Mouse (Mus musculus): Measurements from ENCODE around the gene Ahdc1. TPM values are rescaled to one million over a fixed set of nuclear protein-coding genes. Genes with fewer than 3 reads are reported as not detected.
"Not testable (repeated sequence)": the region's sequence is repeated elsewhere in the genome, so short reads cannot be mapped to it uniquely, and the experiment has no call there.

Gene Ahdc1
- polyA plus RNA-seq, 1 experiment from 2014 or later, result 12.6 TPM

DNA sequence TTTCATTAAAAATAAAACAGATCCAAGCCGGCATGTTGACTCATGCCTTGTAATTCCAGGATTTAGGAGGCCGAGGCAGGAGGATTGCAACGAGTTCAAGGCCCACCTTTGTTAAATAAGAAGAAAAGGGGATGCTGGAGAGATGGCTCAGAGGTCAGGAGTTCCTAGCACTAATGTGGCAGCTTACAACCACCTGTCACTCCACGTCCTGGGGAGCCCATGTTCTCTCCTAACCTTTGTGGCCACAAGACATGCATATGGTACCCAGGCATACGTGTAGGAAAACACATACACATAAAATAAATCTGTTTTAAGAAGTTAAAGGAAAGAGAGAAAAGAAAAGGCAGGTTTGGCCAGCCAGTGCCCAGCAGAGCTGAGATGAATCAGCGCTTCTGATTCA is 82.0 kb downstream of the Ahdc1 start:
- 57% methylated on average over 6 of the region's 6 CpGs for WGBS
- H3K4me1 ChIP-seq (replicated peaks), result peaks cover 57% of the 10 kb centered on the region

DNA sequence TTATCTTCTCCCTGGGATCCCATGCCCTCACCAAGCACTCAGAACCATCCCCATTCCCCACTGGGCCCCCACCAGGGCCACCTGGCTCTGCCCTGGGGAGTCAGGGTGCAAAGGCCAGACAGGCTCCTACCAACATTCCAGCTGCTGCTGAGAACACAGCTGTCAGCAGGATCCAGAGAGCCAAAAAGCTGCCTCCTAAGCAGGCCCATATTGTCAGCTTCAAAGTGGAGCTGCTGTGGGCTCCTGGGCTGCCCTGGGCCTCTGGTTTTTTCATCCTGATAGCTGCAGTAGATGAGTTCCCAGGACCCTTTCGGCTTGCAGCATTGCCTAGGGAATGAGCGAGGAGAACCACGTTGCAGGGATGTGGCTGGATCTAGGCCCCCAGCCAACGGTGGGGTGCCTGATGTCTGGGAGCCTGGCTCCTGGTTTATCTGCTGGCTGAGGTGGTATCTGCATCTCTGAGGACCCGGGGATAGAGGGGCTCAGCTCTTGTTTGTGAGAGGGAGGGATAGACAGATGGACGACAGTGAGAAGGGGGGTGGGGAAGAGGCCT is 82.5 kb downstream of the Ahdc1 start:
- peaks cover 57% of the 10 kb centered on the region for H3K4me1 ChIP-seq (replicated peaks)
- no peak overlapping the region for H3K4me3 ChIP-seq (replicated peaks)
- no peaks in the 10 kb centered on the region for H3K36me3 ChIP-seq
- WGBS, result 18% methylated on average over 6 of the region's 6 CpGs
- no peak overlapping the region for H3K4me2 ChIP-seq (replicated peaks)
- no peaks in the 10 kb centered on the region for H3K9me3 ChIP-seq
- peak overlapping the region; percentile 37 for H3K9ac ChIP-seq (replicated peaks)
- ATAC-seq, result no peak
- 0 out of 2 replicates have a peak, but pooled peaks cover 6% of the 10 kb centered on the region for H3K27me3 ChIP-seq
- H3K27ac ChIP-seq, result peak overlapping the region; percentile 74

More for the DNA sequence above, 82.0 kb downstream of the Ahdc1 start:
- no peaks in the 10 kb centered on the region for H3K36me3 ChIP-seq
- H3K27ac ChIP-seq, result peak overlapping the region; percentile 74; the same call in 1 of the 2 replicates
- ATAC-seq, result no peak
- no peaks in the 10 kb centered on the region for H3K9me3 ChIP-seq
- no peak overlapping the region for H3K4me3 ChIP-seq (replicated peaks)
- no peak overlapping the region for H3K4me2 ChIP-seq (replicated peaks)
- 0 out of 2 replicates have a peak, but pooled peaks cover 6% of the 10 kb centered on the region for H3K27me3 ChIP-seq
- H3K9ac ChIP-seq (replicated peaks), result 0 out of 2 replicates have a peak overlapping the region, but pooled peaks have one; percentile 47

DNA sequence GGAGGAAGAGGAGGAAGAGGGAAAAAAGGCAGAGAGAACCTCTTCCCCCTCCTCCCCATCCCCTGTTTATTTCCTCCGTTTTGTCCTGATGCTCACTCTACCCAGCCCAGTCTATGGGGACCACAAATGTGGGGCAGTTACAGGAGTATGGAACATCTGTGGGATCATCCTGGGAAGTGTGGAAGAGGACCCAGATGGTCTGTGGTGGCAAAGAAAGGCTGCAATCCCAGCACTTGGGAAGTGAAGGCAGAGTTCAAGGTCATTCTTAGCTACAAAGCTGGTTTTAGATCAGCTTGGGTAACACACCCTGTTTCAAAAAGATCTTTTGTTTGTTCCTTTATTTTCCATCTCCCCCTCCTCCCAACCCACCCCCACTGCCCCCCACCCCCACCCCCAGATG is 83.2 kb downstream of the Ahdc1 start:
- 33% methylated on average over 1 of the region's 1 CpGs for WGBS
- Histone ChIP-seq H3K4me3 (replicated peaks) (no peak overlapping the region), H3K9ac (replicated peaks) (no peak overlapping the region), H3K9me3 (no peaks in the 10 kb centered on the region), H3K27me3 (0 out of 2 replicates have a peak, but pooled peaks cover 6% of the 10 kb centered on the region), H3K4me1 (replicated peaks) (peaks cover 57% of the 10 kb centered on the region), H3K36me3 (no peaks in the 10 kb centered on the region), H3K27ac (0 out of 2 replicates have a peak overlapping the region, but pooled peaks have one; percentile 90), H3K4me2 (replicated peaks) (no peak overlapping the region)
- no peak for ATAC-seq

DNA sequence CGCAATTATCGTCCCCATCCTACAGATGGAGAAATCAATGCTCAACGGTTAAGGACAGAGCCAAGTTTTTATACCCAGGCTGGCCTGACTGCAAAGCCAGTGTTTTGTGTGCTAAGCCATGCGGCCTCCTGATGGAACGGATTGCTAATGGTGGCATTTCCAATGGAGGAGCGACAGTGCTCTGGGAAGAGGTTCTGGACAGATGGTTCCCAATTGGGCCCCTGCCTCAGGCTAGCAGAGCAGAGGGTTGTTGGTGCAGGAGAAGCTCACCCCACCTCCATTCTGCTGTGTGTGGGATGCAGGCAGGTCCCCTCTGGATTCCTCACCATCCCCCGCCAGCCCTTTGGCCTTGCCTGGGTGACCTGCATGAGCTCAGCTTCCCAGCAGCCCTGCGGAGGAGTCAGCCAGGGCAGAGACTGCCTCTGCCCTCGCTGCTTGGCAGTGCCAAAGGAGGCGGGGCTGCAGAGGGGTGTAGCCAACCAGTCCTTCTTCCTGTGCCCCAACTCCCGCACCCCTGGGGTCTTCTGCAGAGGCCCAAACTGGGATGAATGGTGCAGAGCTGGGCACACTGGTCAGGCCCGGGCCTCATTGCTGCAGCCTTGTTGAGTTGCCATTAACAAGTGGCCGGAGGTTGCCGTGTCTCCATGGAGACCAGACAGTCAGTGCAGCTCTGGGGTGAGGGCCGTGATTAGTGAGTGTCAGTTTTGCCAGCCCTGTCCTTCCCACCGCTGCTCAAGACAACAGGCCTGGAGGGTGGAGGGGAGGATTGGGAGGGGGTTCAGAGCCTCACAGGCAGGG is 84.1 kb downstream of the Ahdc1 start:
- Histone ChIP-seq H3K9me3 (no peaks in the 10 kb centered on the region), H3K9ac (replicated peaks) (peak overlapping the region; percentile 12), H3K27me3 (0 out of 2 replicates have a peak, but pooled peaks cover 6% of the 10 kb centered on the region), H3K27ac (peak overlapping the region; percentile 90), H3K36me3 (no peaks in the 10 kb centered on the region), H3K4me1 (replicated peaks) (peaks cover 52% of the 10 kb centered on the region), H3K4me2 (replicated peaks) (peak overlapping the region; percentile 44), H3K4me3 (replicated peaks) (0 out of 2 replicates have a peak overlapping the region, but pooled peaks have one; percentile 3)
- peak; percentile 80 for ATAC-seq
- WGBS, result 25% methylated on average over 16 of the region's 16 CpGs

DNA sequence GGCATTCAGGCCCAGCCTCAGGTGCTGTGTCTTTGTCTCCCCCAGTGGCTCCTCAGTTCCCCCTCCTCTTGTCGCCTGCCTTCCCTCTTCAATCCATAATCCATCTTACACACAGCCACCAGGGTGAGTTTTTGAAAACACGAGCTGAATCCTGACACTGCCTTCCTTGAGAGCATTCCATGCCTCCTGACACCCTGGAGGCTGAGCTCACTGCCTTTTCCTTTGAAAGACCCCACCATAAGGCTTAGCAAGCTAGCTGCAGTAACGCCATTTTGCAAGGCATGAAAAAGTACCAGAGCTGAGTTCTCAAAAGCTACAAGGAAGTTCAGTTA is 84.6 kb downstream of the Ahdc1 start:
- WGBS, result 4% methylated on average over 3 of the region's 3 CpGs
- not testable (repeated sequence) for H3K9me3 ChIP-seq; ATAC-seq; H3K9ac ChIP-seq (replicated peaks); H3K27me3 ChIP-seq; H3K36me3 ChIP-seq
- H3K27ac ChIP-seq, result peak overlapping the region; percentile 90
- peaks cover 46% of the 10 kb centered on the region for H3K4me1 ChIP-seq (replicated peaks)
- peak overlapping the region; percentile 44 for H3K4me2 ChIP-seq (replicated peaks)
- H3K4me3 ChIP-seq (replicated peaks), result 0 out of 2 replicates have a peak overlapping the region, but pooled peaks have one; percentile 3

DNA sequence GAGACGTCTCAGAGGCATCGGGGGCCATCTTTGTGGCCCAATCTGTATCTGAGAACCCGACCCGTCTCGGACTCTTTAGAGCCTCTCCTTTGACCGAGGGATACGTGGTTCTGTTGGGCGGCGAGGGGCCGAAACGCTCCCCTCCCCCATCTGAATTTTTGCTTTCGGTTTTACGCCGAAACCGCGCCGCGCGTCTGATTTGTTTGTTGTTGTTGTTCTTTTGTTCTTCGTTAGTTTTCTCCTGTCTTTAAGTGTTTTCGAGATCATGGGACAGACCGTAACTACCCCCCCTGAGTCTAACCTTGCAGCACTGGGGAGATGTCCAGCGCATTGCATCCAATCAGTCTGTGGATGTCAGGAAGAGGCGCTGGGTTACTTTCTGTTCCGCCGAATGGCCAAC is 85.6 kb downstream of the Ahdc1 start:
- H3K4me2 ChIP-seq (replicated peaks), result peak overlapping the region; percentile 44
- ATAC-seq; H3K9me3 ChIP-seq; H3K27me3 ChIP-seq; H3K27ac ChIP-seq; H3K9ac ChIP-seq (replicated peaks); H3K36me3 ChIP-seq: not testable (repeated sequence)
- under 1% methylated on average over 16 of the region's 26 CpGs for whole genome bisulfite sequencing
- peak overlapping the region; percentile 35 for H3K4me3 ChIP-seq (replicated peaks)
- H3K4me1 ChIP-seq (replicated peaks), result peaks cover 38% of the 10 kb centered on the region

DNA sequence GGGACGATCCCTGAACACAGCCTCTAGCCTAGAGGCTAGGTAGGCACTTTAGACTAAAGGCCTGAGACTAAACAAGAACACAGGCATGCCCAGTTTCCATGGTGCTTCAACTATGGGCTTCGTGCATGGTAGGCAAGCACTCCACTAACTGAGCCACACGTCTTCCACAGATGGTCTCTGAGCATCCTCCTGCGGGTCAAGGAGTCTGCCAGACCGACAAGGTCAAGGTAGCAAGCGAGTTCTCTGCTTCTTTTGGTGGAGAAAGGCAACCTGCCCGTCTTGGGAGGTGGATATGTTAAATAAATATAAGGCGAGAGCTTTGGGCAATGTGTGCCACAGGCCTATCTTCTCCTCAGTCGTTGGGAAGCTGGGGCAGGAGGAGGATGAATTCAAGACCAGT is 90.7 kb downstream of the Ahdc1 start:
- H3K4me3 ChIP-seq (replicated peaks), result no peak overlapping the region
- WGBS, result 82% methylated on average over 9 of the region's 9 CpGs

DNA sequence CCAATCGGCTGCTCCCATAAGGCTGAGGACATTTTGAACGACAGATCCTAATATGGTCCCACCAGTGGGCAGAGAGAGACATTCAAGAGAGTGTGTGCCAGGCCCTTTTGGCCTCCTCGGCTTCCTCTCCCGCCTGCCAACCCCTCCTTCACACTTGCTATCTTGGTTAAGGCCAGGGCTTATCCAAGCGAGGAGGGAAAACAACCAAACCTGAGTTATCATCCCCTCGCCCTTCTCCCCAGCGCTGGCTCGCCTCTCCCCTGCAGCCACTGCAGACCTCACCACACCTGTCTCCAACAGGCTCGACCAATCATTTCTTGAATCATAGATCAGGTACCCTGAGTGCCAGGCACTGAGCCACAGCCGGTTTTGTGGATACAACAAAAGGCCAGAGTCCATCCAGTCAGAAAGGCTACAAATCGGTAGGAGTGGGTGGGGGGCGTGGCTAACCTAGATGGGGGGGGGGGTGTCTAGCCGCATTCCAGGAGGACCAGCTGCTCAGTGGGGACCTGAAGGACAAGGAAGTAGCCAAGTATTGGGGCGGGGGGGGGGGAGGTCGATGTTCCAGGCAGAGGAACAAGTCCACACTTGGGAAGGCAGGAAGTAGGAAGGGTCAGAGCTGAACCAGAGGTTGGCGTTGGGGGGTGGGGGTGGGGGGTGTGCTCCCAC is 92.6 kb downstream of the Ahdc1 start:
- Histone ChIP-seq H3K27ac (no peak overlapping the region), H3K9me3 (no peaks in the 10 kb centered on the region), H3K36me3 (no peaks in the 10 kb centered on the region), H3K4me2 (replicated peaks) (no peak overlapping the region), H3K27me3 (no peaks in the 10 kb centered on the region), H3K9ac (replicated peaks) (no peak overlapping the region), H3K4me3 (replicated peaks) (no peak overlapping the region), H3K4me1 (replicated peaks) (peaks cover 6% of the 10 kb centered on the region; the same call in 1 of the 2 replicates)
- 27% methylated on average over 15 of the region's 16 CpGs for WGBS
- ATAC-seq, result no peak

More for the DNA sequence above, 90.7 kb downstream of the Ahdc1 start:
- peaks cover 6% of the 10 kb centered on the region; the same call in 1 of the 2 replicates for H3K4me1 ChIP-seq (replicated peaks)
- H3K4me2 ChIP-seq (replicated peaks), result no peak overlapping the region
- H3K36me3 ChIP-seq, result no peaks in the 10 kb centered on the region
- no peaks in the 10 kb centered on the region for H3K27me3 ChIP-seq
- H3K9ac ChIP-seq (replicated peaks), result no peak overlapping the region
- no peak for ATAC-seq
- H3K27ac ChIP-seq, result no peak overlapping the region
- no peaks in the 10 kb centered on the region for H3K9me3 ChIP-seq

DNA sequence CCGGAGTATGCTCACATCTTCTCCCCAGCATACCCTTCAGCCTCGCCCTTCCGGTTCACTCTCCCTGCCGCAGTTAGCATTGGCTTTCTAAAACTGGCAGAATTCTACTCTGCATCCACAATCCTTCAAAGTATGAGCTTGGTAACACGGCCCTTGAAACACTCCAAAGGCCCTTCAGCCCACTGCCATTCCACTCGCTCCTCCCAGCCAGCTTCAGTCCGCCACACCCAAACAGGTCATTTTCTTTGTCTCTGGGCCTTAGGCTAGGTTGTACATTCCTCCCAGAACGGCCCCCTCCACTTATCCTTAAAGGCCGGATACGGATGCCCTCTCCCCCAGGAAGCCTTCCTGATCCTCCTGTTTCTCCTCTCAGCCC is 93.1 kb downstream of the Ahdc1 start:
- Histone ChIP-seq H3K4me3 (replicated peaks) (no peak overlapping the region), H3K36me3 (no peaks in the 10 kb centered on the region), H3K4me1 (replicated peaks) (peaks cover 6% of the 10 kb centered on the region; the same call in 1 of the 2 replicates), H3K9ac (replicated peaks) (no peak overlapping the region), H3K9me3 (no peaks in the 10 kb centered on the region), H3K4me2 (replicated peaks) (no peak overlapping the region), H3K27ac (no peak overlapping the region), H3K27me3 (no peaks in the 10 kb centered on the region)
- WGBS, result 43% methylated on average over 10 of the region's 10 CpGs
- ATAC-seq, result no peak

DNA sequence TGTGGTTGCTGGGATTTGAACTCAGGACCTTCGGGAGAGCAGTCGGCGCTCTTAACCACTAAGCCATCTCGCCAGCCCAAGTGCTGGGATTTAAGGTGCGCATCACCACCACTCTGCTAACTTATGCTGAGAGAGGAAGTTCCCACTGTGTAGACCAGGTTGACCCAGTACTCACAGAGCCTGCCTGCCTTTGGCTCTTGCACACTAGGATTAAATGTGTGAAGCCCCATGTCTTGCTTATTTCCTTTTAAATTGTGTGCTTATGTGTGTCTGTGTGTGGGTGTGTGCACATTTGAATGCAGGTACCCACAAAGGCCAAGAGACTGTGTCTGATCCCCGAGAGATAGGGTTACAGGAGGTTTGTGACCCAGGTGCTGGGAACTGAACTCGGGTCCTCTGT is 95.6 kb downstream of the Ahdc1 start:
- H3K9me3 ChIP-seq, result no peaks in the 10 kb centered on the region
- no peak overlapping the region for H3K4me2 ChIP-seq (replicated peaks)
- 96% methylated on average over 7 of the region's 7 CpGs for WGBS
- ATAC-seq, result no peak
- no peak overlapping the region for H3K4me3 ChIP-seq (replicated peaks)
- no peak overlapping the region for H3K27ac ChIP-seq
- no peaks in the 10 kb centered on the region for H3K36me3 ChIP-seq
- no peaks in the 10 kb centered on the region for H3K27me3 ChIP-seq
- no peak overlapping the region for H3K9ac ChIP-seq (replicated peaks)
- H3K4me1 ChIP-seq (replicated peaks), result peaks cover 5% of the 10 kb centered on the region; the same call in 1 of the 2 replicates

DNA sequence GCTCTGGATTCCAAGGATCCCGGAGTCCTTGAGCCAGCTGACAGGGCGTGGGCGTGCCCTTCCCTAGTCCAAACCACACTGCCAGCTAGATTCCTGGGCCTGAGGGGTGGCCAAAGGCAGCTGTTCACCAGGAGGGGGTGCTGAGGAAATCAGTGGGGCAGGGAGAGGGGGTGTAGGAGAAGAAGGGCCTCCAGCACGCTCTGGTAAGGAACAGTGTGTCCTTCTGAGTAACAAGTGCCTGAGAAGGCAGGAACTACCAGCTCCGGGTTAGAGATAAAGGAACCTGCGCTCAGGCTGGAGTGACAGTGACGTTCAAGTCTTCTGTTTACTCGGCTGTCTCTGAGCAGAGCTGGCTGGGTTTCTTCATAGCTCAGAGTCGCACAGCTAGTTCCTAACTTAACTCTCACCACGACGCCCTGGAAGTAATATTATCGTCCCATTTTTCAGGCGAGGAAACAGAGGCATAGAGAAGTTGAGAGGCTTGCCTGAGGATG is 96.8 kb downstream of the Ahdc1 start:
- no peaks in the 10 kb centered on the region for H3K36me3 ChIP-seq
- H3K9ac ChIP-seq (replicated peaks), result no peak overlapping the region; the same call in 1 of the 2 replicates
- H3K27me3 ChIP-seq, result no peaks in the 10 kb centered on the region
- ATAC-seq, result no peak
- H3K27ac ChIP-seq, result no peak overlapping the region
- H3K4me2 ChIP-seq (replicated peaks), result no peak overlapping the region
- peaks cover 4% of the 10 kb centered on the region; the same call in 1 of the 2 replicates for H3K4me1 ChIP-seq (replicated peaks)
- 63% methylated on average over 13 of the region's 13 CpGs for WGBS
- H3K9me3 ChIP-seq, result no peaks in the 10 kb centered on the region
- no peak overlapping the region for H3K4me3 ChIP-seq (replicated peaks)
